Mouse (Mus musculus) embryonic fibroblast, embryonic 13.5 days (primary cell): ENCODE measurements at regions not wholly inside any gene's neighbourhood (a gene's known extent, or its start where the extent isn't known, plus 50 kb on each side); places are given as distances from the start of the nearest gene placed in this dataset.
A peak's percentile ranks its signal among the peaks of the same experiment; 100 is the strongest.
"Not testable (repeated sequence)": the region's sequence is repeated elsewhere in the genome, so short reads cannot be mapped to it uniquely, and the experiment has no call there.

Source experiments
- H3K27ac ChIP-seq: 2 replicates; pipeline ENCODE4 v1.5.1; 2012; ENCODE audit warnings: low read length, control low read depth, inconsistent platforms; ENCODE audit not compliant: insufficient read depth
- H3K4me1 ChIP-seq: 2 replicates; pipeline ENCODE4 v1.6.1; 2011; ENCODE audit warnings: low read length; ENCODE audit not compliant: control insufficient read depth, insufficient read depth
- H3K4me3 ChIP-seq: 2 replicates; pipeline ENCODE4 v1.5.1; 2011; ENCODE audit warnings: mild to moderate bottlenecking, control low read depth, low read length; ENCODE audit not compliant: insufficient read depth
- CTCF ChIP-seq: IDR thresholded peaks from 2 replicates; pipeline ENCODE4 v1.5.1; 2011; ENCODE audit warnings: mild to moderate bottlenecking, control low read depth, low read length, moderate library complexity, borderline replicate concordance; ENCODE audit not compliant: insufficient read depth
- POLR2A ChIP-seq: IDR thresholded peaks from 2 replicates; pipeline ENCODE4 v1.6.1; 2011; ENCODE audit warnings: low read depth, mild to moderate bottlenecking, control low read depth, low read length, moderate library complexity

GRCm38 (mm10) chr8:34662532-34662931 lies 551.0 kb upstream of the Gm10131 start:
- no peaks in the 10 kb centered on the region; the same call in 1 of the 2 replicates for H3K4me1 ChIP-seq
- H3K4me3 ChIP-seq, result no peak overlapping the region
- H3K27ac ChIP-seq, result no peak overlapping the region
- TF ChIP-seq CTCF (no peak), POLR2A (no peak)

GRCm38 (mm10) chr8:34651750-34652149 lies 540.2 kb upstream of the Gm10131 start:
- no peak for TF ChIP-seq POLR2A
- no peak for TF ChIP-seq CTCF
- H3K4me3 ChIP-seq, result no peak overlapping the region
- H3K27ac ChIP-seq, result no peak overlapping the region
- no peaks in the 10 kb centered on the region for H3K4me1 ChIP-seq

- H3K27ac ChIP-seq, H3K4me3 ChIP-seq, H3K4me1 ChIP-seq: not testable (repeated sequence)
These were observed 516.7 kb upstream of the Gm10131 start for GRCm38 (mm10) chr8:34628221-34628620.

GRCm38 (mm10) chr8:34625670-34626069 lies 514.1 kb upstream of the Gm10131 start:
- no peaks in the 10 kb centered on the region; the same call in 1 of the 2 replicates for H3K4me1 ChIP-seq
- H3K4me3 ChIP-seq, result no peak overlapping the region
- no peak overlapping the region for H3K27ac ChIP-seq
- no peak for TF ChIP-seq POLR2A
- TF ChIP-seq CTCF, result no peak

GRCm38 (mm10) chr8:34623783-34624182 lies 512.2 kb upstream of the Gm10131 start:
- H3K4me1 ChIP-seq, result no peaks in the 10 kb centered on the region; the same call in 1 of the 2 replicates
- no peak overlapping the region for H3K27ac ChIP-seq
- no peak overlapping the region for H3K4me3 ChIP-seq
- no peak for TF ChIP-seq CTCF
- TF ChIP-seq POLR2A, result no peak

GRCm38 (mm10) chr8:34622177-34623114 lies 510.9 kb upstream of the Gm10131 start:
- TF ChIP-seq CTCF, result no peak
- no peak for TF ChIP-seq POLR2A
- Histone ChIP-seq H3K4me1 (no peaks in the 10 kb centered on the region; the same call in 1 of the 2 replicates), H3K27ac (no peak overlapping the region), H3K4me3 (no peak overlapping the region)

GRCm38 (mm10) chr8:34618046-34618445 lies 506.5 kb upstream of the Gm10131 start:
- Histone ChIP-seq H3K4me1 (peaks cover 10% of the 10 kb centered on the region), H3K27ac (no peak overlapping the region), H3K4me3 (no peak overlapping the region)
- TF ChIP-seq POLR2A (no peak), CTCF (no peak)

GRCm38 (mm10) chr8:34614987-34615386 lies 503.4 kb upstream of the Gm10131 start:
- Histone ChIP-seq H3K27ac (peak overlapping the region; percentile 36), H3K4me3 (no peak overlapping the region), H3K4me1 (peaks cover 10% of the 10 kb centered on the region)
- TF ChIP-seq CTCF (no peak), POLR2A (no peak)

GRCm38 (mm10) chr8:34614031-34614526 lies 502.5 kb upstream of the Gm10131 start:
- no peak overlapping the region for H3K4me3 ChIP-seq
- TF ChIP-seq POLR2A (no peak), CTCF (no peak)
- H3K27ac ChIP-seq, result no peak overlapping the region
- H3K4me1 ChIP-seq, result peaks cover 10% of the 10 kb centered on the region

GRCm38 (mm10) chr8:34613138-34613537 lies 501.6 kb upstream of the Gm10131 start:
- Histone ChIP-seq H3K27ac (no peak overlapping the region), H3K4me1 (peaks cover 10% of the 10 kb centered on the region), H3K4me3 (no peak overlapping the region)
- TF ChIP-seq POLR2A (no peak), CTCF (no peak)

- peaks cover 10% of the 10 kb centered on the region for H3K4me1 ChIP-seq
- H3K4me3 ChIP-seq, result no peak overlapping the region
- H3K27ac ChIP-seq, result peak overlapping the region; percentile 30; the same call in 1 of the 2 replicates
- TF ChIP-seq POLR2A (no peak), CTCF (no peak)
These were observed 500.9 kb upstream of the Gm10131 start for GRCm38 (mm10) chr8:34612396-34612795.
